Mouse (Mus musculus) embryonic facial prominence, embryonic 10.5 days (tissue): ENCODE measurements around the gene Tm9sf4. TPM values are rescaled to one million over a fixed set of nuclear protein-coding genes. Genes with fewer than 3 reads are reported as not detected.

Experiments
- DNase-seq: peaks from one replicate; pipeline ENCODE4 v3.0.0-alpha.2; 2017; ENCODE audit warnings: low spot score
- H3K27ac ChIP-seq: fragments of 300-500 bp; sonication (generic); replicated peaks from 2 replicates; pipeline ENCODE4 v1.5.1; 2016; ENCODE audit warnings: mild to moderate bottlenecking
- H3K27me3 ChIP-seq: fragments of 300-500 bp; sonication (generic); replicated peaks from 2 replicates; pipeline ENCODE4 v1.6.1; 2016; ENCODE audit warnings: low read depth, mild to moderate bottlenecking; ENCODE audit not compliant: poor library complexity, severe bottlenecking
- H3K36me3 ChIP-seq: fragments of 300-500 bp; sonication (generic); replicated peaks from 2 replicates; pipeline ENCODE4 v1.6.1; 2016; ENCODE audit warnings: mild to moderate bottlenecking, moderate library complexity
- H3K4me1 ChIP-seq: fragments of 300-500 bp; sonication (generic); 2 replicates; pipeline ENCODE4 v1.6.1; 2016
- H3K4me3 ChIP-seq: fragments of 300-500 bp; sonication (generic); 2 replicates; pipeline ENCODE4 v1.5.1; 2016; ENCODE audit warnings: mild to moderate bottlenecking, moderate library complexity
- H3K9me3 ChIP-seq: fragments of 300-500 bp; sonication (generic); 2 replicates; pipeline ENCODE4 v1.6.1; 2016; ENCODE audit warnings: mild to moderate bottlenecking
- WGBS: fragments of 180-500 bp; shearing (Covaris S2); methylation state at CpG from one replicate; pipeline ENCODE4 v1.1.7; 2016; 5-methylcytosine and 5-hydroxymethylcytosine counted together
- polyA plus RNA-seq: library from polyadenylated mRNA; unstranded; fragments of >200 nt; fragmentation: Nextera tagmentation; extraction: Ambion mirVana; gene quantifications from 2 replicates; pipeline ENCODE4 v1.2.1, GENCODE M21; 2016

Tm9sf4 gene
- polyA plus RNA-seq, 1 experiment from 2014 or later = 73.0 TPM

GRCm38 (mm10) chr2:153199114-153199513 is 38.0 kb downstream of the Tm9sf4 start:
- Histone ChIP-seq H3K27ac (no peak overlapping the region), H3K27me3 (no peaks in the 10 kb centered on the region), H3K4me1 (no peaks in the 10 kb centered on the region), H3K4me3 (no peak overlapping the region), H3K9me3 (no peaks in the 10 kb centered on the region), H3K36me3 (peaks cover 87% of the 10 kb centered on the region)
- DNase-seq = no peak
- 84% methylated on average over 2 of the region's 2 CpGs for WGBS

- no peak overlapping the region for H3K27ac ChIP-seq
- H3K36me3 ChIP-seq = peaks cover 94% of the 10 kb centered on the region
- H3K4me1 ChIP-seq = no peaks in the 10 kb centered on the region
- H3K4me3 ChIP-seq = no peak overlapping the region
- no peaks in the 10 kb centered on the region for H3K9me3 ChIP-seq
- 81% methylated on average over 1 of the region's 1 CpGs for WGBS
- H3K27me3 ChIP-seq = no peaks in the 10 kb centered on the region
- DNase-seq = no peak
Measured at GRCm38 (mm10) chr2:153202766-153203165, 41.7 kb downstream of the Tm9sf4 start.

- Histone ChIP-seq H3K36me3 (peaks cover 74% of the 10 kb centered on the region), H3K9me3 (no peaks in the 10 kb centered on the region), H3K27me3 (no peaks in the 10 kb centered on the region), H3K4me1 (no peaks in the 10 kb centered on the region), H3K4me3 (no peak overlapping the region), H3K27ac (no peak overlapping the region)
- WGBS = 98% methylated on average over 2 of the region's 2 CpGs
- DNase-seq = no peak
Measured at GRCm38 (mm10) chr2:153208149-153208548, 47.0 kb downstream of the Tm9sf4 start.

GRCm38 (mm10) chr2:153209286-153209685 is 48.2 kb downstream of the Tm9sf4 start:
- WGBS = 95% methylated on average over 5 of the region's 5 CpGs

GRCm38 (mm10) chr2:153211451-153211850 is 50.3 kb downstream of the Tm9sf4 start:
- H3K4me3 ChIP-seq = no peak overlapping the region
- 94% methylated on average over 5 of the region's 5 CpGs for WGBS
- no peaks in the 10 kb centered on the region for H3K9me3 ChIP-seq
- no peak overlapping the region for H3K27ac ChIP-seq
- peaks cover 12% of the 10 kb centered on the region for H3K4me1 ChIP-seq
- peaks cover 42% of the 10 kb centered on the region for H3K36me3 ChIP-seq
- H3K27me3 ChIP-seq = no peaks in the 10 kb centered on the region
- DNase-seq = no peak

More at GRCm38 (mm10) chr2:153209286-153209685, 48.2 kb downstream of the Tm9sf4 start:
- no peak for DNase-seq
- Histone ChIP-seq H3K9me3 (no peaks in the 10 kb centered on the region), H3K4me3 (no peak overlapping the region), H3K27me3 (no peaks in the 10 kb centered on the region), H3K4me1 (no peaks in the 10 kb centered on the region), H3K36me3 (peaks cover 64% of the 10 kb centered on the region), H3K27ac (no peak overlapping the region)

- 87% methylated on average over 4 of the region's 4 CpGs for WGBS
- H3K4me1 ChIP-seq = peaks cover 12% of the 10 kb centered on the region
- H3K27ac ChIP-seq = no peak overlapping the region
- H3K27me3 ChIP-seq = no peaks in the 10 kb centered on the region
- no peak for DNase-seq
- no peak overlapping the region for H3K4me3 ChIP-seq
- H3K36me3 ChIP-seq = peaks cover 23% of the 10 kb centered on the region
- H3K9me3 ChIP-seq = no peaks in the 10 kb centered on the region
Measured at GRCm38 (mm10) chr2:153213351-153213750, 52.2 kb downstream of the Tm9sf4 start.

- DNase-seq = no peak
- H3K9me3 ChIP-seq = no peaks in the 10 kb centered on the region
- H3K4me1 ChIP-seq = peaks cover 12% of the 10 kb centered on the region
- WGBS = 66% methylated on average over 6 of the region's 6 CpGs
- H3K4me3 ChIP-seq = no peak overlapping the region
- no peaks in the 10 kb centered on the region for H3K27me3 ChIP-seq
- peaks cover 8% of the 10 kb centered on the region for H3K36me3 ChIP-seq
- no peak overlapping the region for H3K27ac ChIP-seq
Measured at GRCm38 (mm10) chr2:153214771-153215259, 53.7 kb downstream of the Tm9sf4 start.

GRCm38 (mm10) chr2:153215421-153215820 is 54.3 kb downstream of the Tm9sf4 start:
- DNase-seq = no peak
- no peak overlapping the region for H3K4me3 ChIP-seq
- WGBS = 78% methylated on average over 4 of the region's 4 CpGs
- H3K27ac ChIP-seq = no peak overlapping the region
- H3K4me1 ChIP-seq = peaks cover 12% of the 10 kb centered on the region
- H3K27me3 ChIP-seq = no peaks in the 10 kb centered on the region
- H3K36me3 ChIP-seq = peaks cover 3% of the 10 kb centered on the region
- H3K9me3 ChIP-seq = no peaks in the 10 kb centered on the region

GRCm38 (mm10) chr2:153217826-153218340 is 56.8 kb downstream of the Tm9sf4 start:
- WGBS = 91% methylated on average over 10 of the region's 10 CpGs
- no peak for DNase-seq
- Histone ChIP-seq H3K27ac (no peak overlapping the region), H3K9me3 (no peaks in the 10 kb centered on the region), H3K4me3 (no peak overlapping the region), H3K27me3 (no peaks in the 10 kb centered on the region), H3K4me1 (peaks cover 12% of the 10 kb centered on the region), H3K36me3 (no peaks in the 10 kb centered on the region; the same call in 1 of the 2 replicates)

- Histone ChIP-seq H3K27ac (no peak overlapping the region), H3K9me3 (no peaks in the 10 kb centered on the region), H3K27me3 (no peaks in the 10 kb centered on the region), H3K4me3 (no peak overlapping the region), H3K36me3 (no peaks in the 10 kb centered on the region; the same call in 1 of the 2 replicates), H3K4me1 (peaks cover 12% of the 10 kb centered on the region)
- no peak for DNase-seq
- WGBS = 84% methylated on average over 3 of the region's 3 CpGs
Measured at GRCm38 (mm10) chr2:153218516-153218915, 57.4 kb downstream of the Tm9sf4 start.

GRCm38 (mm10) chr2:153221620-153222019 is 60.5 kb downstream of the Tm9sf4 start:
- Histone ChIP-seq H3K27ac (no peak overlapping the region), H3K27me3 (no peaks in the 10 kb centered on the region), H3K9me3 (no peaks in the 10 kb centered on the region), H3K4me1 (peaks cover 15% of the 10 kb centered on the region), H3K4me3 (no peak overlapping the region), H3K36me3 (peaks cover under 1% of the 10 kb centered on the region)
- no peak for DNase-seq
- WGBS = 88% methylated on average over 4 of the region's 4 CpGs

- peaks cover 5% of the 10 kb centered on the region for H3K36me3 ChIP-seq
- peaks cover 15% of the 10 kb centered on the region for H3K4me1 ChIP-seq
- H3K27ac ChIP-seq = no peak overlapping the region
- H3K9me3 ChIP-seq = no peaks in the 10 kb centered on the region
- DNase-seq = no peak
- no peaks in the 10 kb centered on the region for H3K27me3 ChIP-seq
- H3K4me3 ChIP-seq = no peak overlapping the region
Measured at GRCm38 (mm10) chr2:153222130-153222529, 61.0 kb downstream of the Tm9sf4 start.

GRCm38 (mm10) chr2:153222566-153222965 is 61.5 kb downstream of the Tm9sf4 start:
- Histone ChIP-seq H3K4me1 (peaks cover 15% of the 10 kb centered on the region), H3K27ac (no peak overlapping the region), H3K9me3 (no peaks in the 10 kb centered on the region), H3K4me3 (no peak overlapping the region), H3K36me3 (peaks cover 8% of the 10 kb centered on the region), H3K27me3 (no peaks in the 10 kb centered on the region)
- no peak for DNase-seq
- WGBS = 95% methylated on average over 2 of the region's 2 CpGs
